Mouse (Mus musculus): Measurements from ENCODE around the gene Foxo6. TPM values are rescaled to one million over a fixed set of nuclear protein-coding genes. Genes with fewer than 3 reads are reported as not detected.
A peak's percentile ranks its signal among the peaks of the same experiment; 100 is the strongest.

The Foxo6 gene
- polyA plus RNA-seq, 1 experiment from 2014 or later = 1.1 TPM

- 1% methylated on average over 39 of the region's 47 CpGs for WGBS
Measured at GRCm38 (mm10) chr4:120282568-120283091, 4.5 kb downstream of the Foxo6 start.

GRCm38 (mm10) chr4:120281011-120281410 is 6.1 kb downstream of the Foxo6 start:
- no peak overlapping the region for H3K4me2 ChIP-seq
- H3K4me1 ChIP-seq = peaks cover 76% of the 10 kb centered on the region
- 42% methylated on average over 2 of the region's 3 CpGs for WGBS
- peaks cover 77% of the 10 kb centered on the region for H3K27me3 ChIP-seq
- no peak overlapping the region for H3K27ac ChIP-seq
- H3K9ac ChIP-seq = no peak overlapping the region
- ATAC-seq (ENCODE audit: low FRiP score) = no peak
- no peak overlapping the region for H3K4me3 ChIP-seq (replicated peaks)
- no peaks in the 10 kb centered on the region for H3K9me3 ChIP-seq
- H3K36me3 ChIP-seq (replicated peaks) = no peaks in the 10 kb centered on the region

More at GRCm38 (mm10) chr4:120282568-120283091, 4.5 kb downstream of the Foxo6 start:
- Histone ChIP-seq H3K4me2 (peak overlapping the region; percentile 98), H3K9ac (peak overlapping the region; percentile 61), H3K27ac (peak overlapping the region; percentile 86), H3K4me3 (replicated peaks) (peak overlapping the region; percentile 50), H3K9me3 (no peaks in the 10 kb centered on the region), H3K4me1 (peaks cover 75% of the 10 kb centered on the region), H3K27me3 (peaks cover 84% of the 10 kb centered on the region), H3K36me3 (replicated peaks) (no peaks in the 10 kb centered on the region)
- ATAC-seq (ENCODE audit: low FRiP score) = peak; percentile 45; the same call in 1 of the 2 replicates

GRCm38 (mm10) chr4:120280432-120280831 is 6.7 kb downstream of the Foxo6 start:
- no peak overlapping the region for H3K4me2 ChIP-seq
- no peak overlapping the region for H3K27ac ChIP-seq
- no peak overlapping the region for H3K9ac ChIP-seq
- H3K4me1 ChIP-seq = peaks cover 71% of the 10 kb centered on the region
- no peak for ATAC-seq (ENCODE audit: low FRiP score)
- H3K4me3 ChIP-seq (replicated peaks) = no peak overlapping the region
- peaks cover 76% of the 10 kb centered on the region for H3K27me3 ChIP-seq
- WGBS = 87% methylated on average over 12 of the region's 12 CpGs
- H3K9me3 ChIP-seq = no peaks in the 10 kb centered on the region
- H3K36me3 ChIP-seq (replicated peaks) = no peaks in the 10 kb centered on the region

GRCm38 (mm10) chr4:120277255-120277928 is 9.8 kb downstream of the Foxo6 start:
- H3K9me3 ChIP-seq = no peaks in the 10 kb centered on the region
- WGBS = 26% methylated on average over 4 of the region's 4 CpGs
- peak overlapping the region; percentile 57 for H3K27ac ChIP-seq
- H3K36me3 ChIP-seq (replicated peaks) = no peaks in the 10 kb centered on the region
- peaks cover 54% of the 10 kb centered on the region for H3K4me1 ChIP-seq
- no peak overlapping the region for H3K4me3 ChIP-seq (replicated peaks)
- H3K9ac ChIP-seq = no peak overlapping the region
- peak; percentile 44 for ATAC-seq (ENCODE audit: low FRiP score)
- peak overlapping the region; percentile 2; the same call in 1 of the 2 replicates for H3K4me2 ChIP-seq
- H3K27me3 ChIP-seq = peaks cover 73% of the 10 kb centered on the region

- H3K9me3 ChIP-seq = no peaks in the 10 kb centered on the region
- no peak overlapping the region for H3K27ac ChIP-seq
- ATAC-seq (ENCODE audit: low FRiP score) = no peak
- peaks cover 72% of the 10 kb centered on the region for H3K27me3 ChIP-seq
- WGBS = 73% methylated on average over 9 of the region's 9 CpGs
- H3K36me3 ChIP-seq (replicated peaks) = no peaks in the 10 kb centered on the region
- no peak overlapping the region for H3K9ac ChIP-seq
- H3K4me2 ChIP-seq = no peak overlapping the region
- peaks cover 52% of the 10 kb centered on the region for H3K4me1 ChIP-seq
- no peak overlapping the region for H3K4me3 ChIP-seq (replicated peaks)
Measured at GRCm38 (mm10) chr4:120275487-120275886, 11.7 kb downstream of the Foxo6 start.

GRCm38 (mm10) chr4:120273594-120273993 is 13.6 kb downstream of the Foxo6 start:
- WGBS = 71% methylated on average over 7 of the region's 7 CpGs
- Histone ChIP-seq H3K4me1 (peaks cover 67% of the 10 kb centered on the region), H3K9me3 (no peaks in the 10 kb centered on the region), H3K4me2 (no peak overlapping the region), H3K4me3 (replicated peaks) (no peak overlapping the region), H3K9ac (no peak overlapping the region), H3K36me3 (replicated peaks) (no peaks in the 10 kb centered on the region), H3K27me3 (peaks cover 73% of the 10 kb centered on the region), H3K27ac (no peak overlapping the region)
- ATAC-seq (ENCODE audit: low FRiP score) = no peak

GRCm38 (mm10) chr4:120271886-120272580 is 15.1 kb downstream of the Foxo6 start:
- no peak overlapping the region for H3K9ac ChIP-seq
- H3K9me3 ChIP-seq = no peaks in the 10 kb centered on the region
- H3K36me3 ChIP-seq (replicated peaks) = no peaks in the 10 kb centered on the region
- no peak for ATAC-seq (ENCODE audit: low FRiP score)
- no peak overlapping the region for H3K4me2 ChIP-seq
- H3K4me3 ChIP-seq (replicated peaks) = no peak overlapping the region
- H3K27ac ChIP-seq = no peak overlapping the region
- peaks cover 72% of the 10 kb centered on the region for H3K4me1 ChIP-seq
- peaks cover 89% of the 10 kb centered on the region for H3K27me3 ChIP-seq
- 65% methylated on average over 6 of the region's 6 CpGs for WGBS

- no peak for ATAC-seq (ENCODE audit: low FRiP score)
- peaks cover 67% of the 10 kb centered on the region for H3K4me1 ChIP-seq
- no peak overlapping the region for H3K27ac ChIP-seq
- H3K4me3 ChIP-seq (replicated peaks) = no peak overlapping the region
- no peak overlapping the region for H3K9ac ChIP-seq
- 0 out of 2 replicates have a peak overlapping the region, but pooled peaks have one; percentile 4 for H3K4me2 ChIP-seq
- no peaks in the 10 kb centered on the region for H3K36me3 ChIP-seq (replicated peaks)
- H3K9me3 ChIP-seq = no peaks in the 10 kb centered on the region
- WGBS = 53% methylated on average over 8 of the region's 8 CpGs
- H3K27me3 ChIP-seq = peaks cover 95% of the 10 kb centered on the region
Measured at GRCm38 (mm10) chr4:120271208-120271607, 15.9 kb downstream of the Foxo6 start.

- Histone ChIP-seq H3K4me2 (0 out of 2 replicates have a peak overlapping the region, but pooled peaks have one; percentile 4), H3K27me3 (peaks cover 95% of the 10 kb centered on the region), H3K36me3 (replicated peaks) (no peaks in the 10 kb centered on the region), H3K9me3 (no peaks in the 10 kb centered on the region), H3K9ac (no peak overlapping the region), H3K4me3 (replicated peaks) (no peak overlapping the region), H3K27ac (no peak overlapping the region), H3K4me1 (peaks cover 65% of the 10 kb centered on the region)
- no peak for ATAC-seq (ENCODE audit: low FRiP score)
- WGBS = 19% methylated on average over 4 of the region's 4 CpGs
Measured at GRCm38 (mm10) chr4:120270937-120271199, 16.3 kb downstream of the Foxo6 start.

GRCm38 (mm10) chr4:120270148-120270936 is 16.8 kb downstream of the Foxo6 start:
- no peak overlapping the region for H3K4me3 ChIP-seq (replicated peaks)
- WGBS = 68% methylated on average over 4 of the region's 4 CpGs
- no peak for ATAC-seq (ENCODE audit: low FRiP score)
- peaks cover 95% of the 10 kb centered on the region for H3K27me3 ChIP-seq
- H3K9ac ChIP-seq = no peak overlapping the region
- 0 out of 2 replicates have a peak overlapping the region, but pooled peaks have one; percentile 4 for H3K4me2 ChIP-seq
- H3K4me1 ChIP-seq = peaks cover 65% of the 10 kb centered on the region
- H3K36me3 ChIP-seq (replicated peaks) = no peaks in the 10 kb centered on the region
- no peaks in the 10 kb centered on the region for H3K9me3 ChIP-seq
- no peak overlapping the region for H3K27ac ChIP-seq

GRCm38 (mm10) chr4:120269426-120269825 is 17.7 kb downstream of the Foxo6 start:
- Histone ChIP-seq H3K4me1 (peaks cover 62% of the 10 kb centered on the region), H3K4me3 (replicated peaks) (0 out of 2 replicates have a peak overlapping the region, but pooled peaks have one; percentile 2), H3K36me3 (replicated peaks) (no peaks in the 10 kb centered on the region), H3K27me3 (peaks cover 94% of the 10 kb centered on the region), H3K9ac (no peak overlapping the region), H3K27ac (0 out of 2 replicates have a peak overlapping the region, but pooled peaks have one; percentile 13), H3K4me2 (peak overlapping the region; percentile 57), H3K9me3 (no peaks in the 10 kb centered on the region)
- ATAC-seq (ENCODE audit: low FRiP score) = peak; percentile 14; the same call in 1 of the 2 replicates
- WGBS = 4% methylated on average over 9 of the region's 9 CpGs
